Mouse (Mus musculus): ENCODE results near the gene Lsm11.

Lsm11 gene

DNA sequence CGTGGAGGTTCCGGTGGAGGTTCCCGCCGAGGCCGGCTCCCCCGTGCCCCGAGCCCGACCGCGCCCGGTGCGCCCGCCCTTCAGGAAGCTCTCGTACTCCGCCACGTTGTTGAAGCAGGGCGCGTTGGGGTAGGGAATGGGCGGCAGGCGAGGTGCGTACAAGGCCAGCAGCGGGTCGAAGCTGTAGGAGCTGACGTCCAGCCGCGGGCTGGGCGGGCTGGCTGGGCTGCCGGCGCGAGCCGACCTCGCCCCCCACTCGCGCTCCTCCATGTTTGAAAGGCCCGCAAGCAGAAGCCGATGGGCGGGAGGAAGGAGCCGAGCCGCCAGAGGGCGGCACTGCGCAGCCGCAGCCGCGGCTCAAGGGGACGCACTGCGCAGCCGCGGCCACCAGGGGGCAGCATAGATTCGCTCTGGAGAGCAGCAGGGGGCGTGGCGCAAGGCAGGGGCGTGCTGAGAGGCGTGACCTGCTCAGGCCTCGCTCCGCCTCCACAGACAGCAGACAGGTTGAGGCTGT, at the start of gene Lsm11:
TSS of gene Lsm11 (minus strand) at position 293 of the 514 bp plus-strand sequence.
- ATAC-seq (ENCODE audit: low TSS enrichment), result peak; percentile 64

DNA sequence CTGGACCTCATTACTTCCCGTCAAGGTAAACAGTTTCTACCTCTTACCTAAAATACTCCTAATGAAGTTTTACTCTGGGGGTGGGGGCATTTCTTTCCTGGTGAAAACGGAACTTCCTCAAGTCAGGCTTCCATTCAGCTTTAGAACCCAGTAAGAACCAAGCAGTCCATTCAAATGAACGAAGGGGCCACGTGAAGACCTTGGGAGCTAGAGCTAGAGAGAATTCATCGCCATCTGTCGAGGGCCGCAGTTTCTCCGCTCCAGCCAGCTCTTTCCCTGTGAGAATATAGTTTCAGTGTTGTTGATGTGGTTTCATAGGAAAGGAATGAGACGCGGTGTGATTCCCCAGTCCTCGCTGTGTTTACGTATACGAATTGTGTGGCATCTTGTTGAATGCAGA, 47.4 kb upstream of the Lsm11 start:
- ATAC-seq (ENCODE audit: low TSS enrichment), result peak; percentile 52; the same call in 1 of the 2 replicates

DNA sequence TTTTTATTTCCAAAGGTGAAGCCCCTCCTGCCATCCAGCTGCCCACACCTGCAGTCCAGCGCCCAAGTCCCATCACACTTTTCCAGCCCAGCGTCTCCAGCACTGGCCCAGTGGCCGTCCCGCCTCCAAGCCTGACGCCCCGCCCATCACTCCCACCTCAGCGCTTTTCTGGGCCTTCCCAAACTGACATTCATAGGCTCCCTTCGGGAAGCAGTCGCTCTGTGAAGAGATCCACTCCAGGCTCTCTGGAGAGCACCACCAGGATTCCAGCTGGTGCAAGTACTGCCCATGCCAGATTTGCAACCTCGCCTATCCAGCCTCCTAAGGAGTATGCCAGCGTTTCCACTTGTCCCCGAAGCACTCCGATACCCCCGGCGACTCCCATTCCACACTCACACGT, 46.9 kb upstream of the Lsm11 start:
- peak; percentile 91 for ATAC-seq (ENCODE audit: low TSS enrichment)

DNA sequence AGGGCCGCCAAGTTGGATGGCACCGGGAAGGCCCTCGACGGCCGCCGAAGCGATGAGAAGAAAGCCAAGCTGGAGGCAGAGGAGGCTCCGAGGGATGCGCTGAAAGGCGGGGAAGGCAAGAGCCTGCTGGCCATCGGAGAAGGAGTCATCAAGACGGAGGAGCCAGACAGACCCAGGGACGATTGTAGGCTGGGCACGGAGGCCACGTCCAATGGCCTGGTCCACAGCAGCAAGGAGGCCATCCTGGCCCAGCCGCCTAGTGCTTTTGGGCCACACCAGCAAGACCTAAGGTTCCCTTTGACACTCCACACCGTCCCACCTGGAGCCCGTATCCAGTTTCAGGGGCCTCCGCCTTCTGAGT, 36.1 kb upstream of the Lsm11 start:
- ATAC-seq (ENCODE audit: low TSS enrichment), result no peak

DNA sequence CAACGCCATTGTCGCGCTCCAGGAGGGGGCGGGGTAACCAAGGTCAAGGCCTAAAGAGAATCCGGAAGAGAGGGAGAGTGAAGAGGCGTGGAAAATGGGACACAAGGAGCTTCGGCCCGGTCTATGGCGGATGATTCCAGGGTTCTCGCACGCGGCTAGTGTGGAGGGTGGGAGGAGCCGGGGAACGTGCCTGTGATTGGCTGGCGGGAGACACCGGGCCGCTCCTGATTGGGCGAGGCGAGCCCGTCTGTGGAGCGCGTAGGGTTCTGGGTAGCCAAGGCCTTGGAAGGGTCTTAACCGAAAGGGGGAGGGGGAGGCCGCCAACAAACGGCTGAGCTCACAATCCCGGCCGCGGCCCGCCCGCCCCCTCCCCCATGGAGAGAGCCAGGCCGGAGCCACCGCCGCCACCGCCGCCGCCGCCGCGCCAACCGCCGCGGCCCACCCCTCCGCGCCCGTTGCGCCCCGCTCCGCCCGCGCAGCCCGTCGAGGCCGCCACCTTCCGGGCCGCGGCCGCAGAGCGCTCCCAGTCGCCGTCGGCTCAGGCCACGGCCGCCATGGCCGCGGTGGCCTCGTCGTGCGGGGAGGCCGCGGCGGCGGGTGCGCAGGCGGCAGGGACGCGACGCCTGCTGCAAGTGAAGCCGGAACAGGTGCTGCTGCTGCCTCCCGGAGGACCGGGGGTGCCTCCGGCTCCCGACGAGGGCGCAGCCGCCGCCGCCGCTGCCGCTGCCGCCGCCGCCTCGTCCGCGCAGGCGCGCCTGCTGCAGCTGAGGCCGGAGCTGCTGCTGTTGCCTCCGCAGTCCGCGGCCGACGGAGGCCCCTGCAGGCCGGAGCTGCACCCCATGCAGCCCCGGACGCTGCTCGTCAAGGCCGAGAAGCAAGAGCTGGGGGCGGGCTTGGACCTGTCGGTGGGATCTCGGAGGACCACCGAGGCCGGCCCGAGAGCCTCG, 35.5 kb upstream of the Lsm11 start, which contains the start of gene Sox30:
TSS of gene Sox30 (plus strand) at position 365 of the 947 bp plus-strand sequence.
- peak; percentile 67 for ATAC-seq (ENCODE audit: low TSS enrichment)

DNA sequence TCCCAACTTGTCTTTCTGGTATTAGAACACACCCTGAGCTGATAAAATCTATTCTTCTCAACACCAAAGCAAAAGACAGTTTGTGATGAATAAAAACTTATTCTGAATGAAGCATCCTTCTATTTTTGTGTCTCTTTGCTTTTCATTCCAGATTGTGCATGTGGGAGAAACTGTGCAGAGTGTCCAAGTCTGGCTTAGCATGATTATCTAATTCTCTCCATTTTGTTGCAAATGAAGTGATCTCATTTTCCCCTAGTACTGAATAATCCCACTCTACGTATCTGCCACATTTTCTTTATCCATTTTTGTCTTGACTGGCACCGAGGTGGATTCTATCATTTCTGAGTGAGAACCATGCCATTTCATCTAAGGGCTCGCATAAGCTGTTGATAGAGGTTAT, 31.3 kb upstream of the Lsm11 start:
- peak; percentile 88 for ATAC-seq (ENCODE audit: low TSS enrichment)

DNA sequence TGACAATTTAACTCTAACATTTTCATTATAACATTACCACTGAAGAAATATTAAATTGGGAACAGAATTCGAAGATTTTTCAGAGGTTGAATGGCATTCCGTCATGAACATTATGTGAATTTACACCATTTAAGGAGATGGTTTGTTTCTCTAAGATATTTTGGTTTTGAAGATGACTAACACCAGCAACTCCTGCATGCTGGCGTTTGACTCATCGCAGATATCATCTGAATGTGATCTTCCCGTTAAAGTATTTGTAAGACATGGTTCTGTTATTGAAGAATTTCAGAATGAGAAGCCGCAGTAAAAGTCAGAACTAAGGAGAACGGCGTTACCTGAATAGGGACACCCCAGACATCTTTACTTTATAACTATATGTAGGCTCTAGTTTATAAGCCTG, 29.7 kb upstream of the Lsm11 start:
- peak; percentile 79 for ATAC-seq (ENCODE audit: low TSS enrichment)

DNA sequence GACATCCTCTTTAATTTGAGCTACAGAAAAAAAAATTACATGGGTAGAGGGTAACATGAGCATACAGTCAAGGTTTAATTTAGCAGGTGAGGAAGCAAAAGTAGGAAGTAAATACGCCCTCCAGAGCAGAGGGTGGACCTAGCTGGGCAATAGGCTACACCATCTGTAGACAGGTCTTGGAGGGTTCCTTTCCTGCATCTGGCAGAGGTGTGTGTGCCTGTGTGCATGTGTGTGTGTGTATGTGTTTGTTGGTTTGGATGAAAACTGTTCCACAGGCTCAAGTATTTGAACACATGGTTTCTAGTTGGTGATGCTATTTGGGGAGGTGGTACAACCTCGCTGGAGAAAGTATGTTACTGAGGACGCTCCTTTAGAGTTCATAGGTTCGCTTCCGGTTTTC, 28.9 kb upstream of the Lsm11 start:
- ATAC-seq (ENCODE audit: low TSS enrichment), result no peak

DNA sequence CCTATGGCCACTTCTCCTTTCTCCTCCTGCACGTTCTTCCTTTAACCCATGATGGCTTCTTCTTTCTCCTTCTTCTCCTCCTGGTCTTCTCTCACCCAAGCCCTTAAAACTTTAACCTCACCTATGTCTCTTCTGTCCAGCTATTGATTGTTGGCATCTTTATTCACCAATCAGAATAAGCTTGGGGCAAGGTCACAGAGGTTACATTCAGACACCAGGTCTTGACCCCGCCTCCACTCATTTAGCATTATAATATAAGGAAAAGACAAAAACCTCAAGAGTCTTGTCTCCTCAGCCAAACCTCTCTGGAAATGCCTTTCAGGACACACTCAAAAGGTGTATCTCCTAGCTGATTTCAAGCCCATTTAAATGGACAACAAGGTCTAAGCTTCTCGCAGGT, 23.7 kb upstream of the Lsm11 start:
- ATAC-seq (ENCODE audit: low TSS enrichment), result no peak

DNA sequence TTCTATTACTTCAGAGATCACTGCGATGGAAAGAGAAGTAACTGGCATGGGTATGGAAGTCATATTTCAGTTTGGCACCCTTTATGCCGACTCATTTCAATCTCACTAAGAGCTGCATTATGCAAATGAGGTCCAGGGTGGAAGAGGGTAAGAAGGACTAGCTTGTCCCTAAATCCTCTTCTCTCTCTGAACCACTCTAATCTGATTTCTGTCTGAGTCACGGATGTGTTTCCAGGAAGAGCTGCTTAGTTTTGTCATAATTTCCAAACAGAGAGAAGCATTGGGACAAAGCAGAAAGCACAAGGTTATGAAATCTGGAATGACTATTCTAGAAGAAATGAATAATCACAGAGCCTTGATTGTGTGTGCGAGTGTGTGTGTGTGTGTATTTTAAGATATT, 22.2 kb upstream of the Lsm11 start:
- peak; percentile 74 for ATAC-seq (ENCODE audit: low TSS enrichment)

DNA sequence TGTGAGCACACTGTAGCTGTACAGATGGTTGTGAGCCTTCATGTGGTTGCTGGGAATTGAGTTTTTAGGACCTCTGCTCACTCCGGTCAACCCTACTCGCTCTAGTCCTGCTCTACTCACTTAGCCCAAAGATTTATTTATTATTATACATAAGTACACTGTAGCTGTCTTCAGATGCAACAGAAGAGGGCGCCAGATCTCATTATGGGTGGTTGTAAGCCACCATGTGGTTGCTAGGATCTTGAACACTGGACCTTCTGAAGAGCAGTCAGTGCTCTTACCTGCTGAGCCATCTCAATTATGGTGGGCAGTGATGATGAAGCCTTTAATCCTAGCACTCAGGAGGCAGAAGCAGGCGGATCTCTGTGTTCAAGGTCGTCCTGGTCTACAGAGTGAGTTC, 15.3 kb upstream of the Lsm11 start:
- no peak for ATAC-seq (ENCODE audit: low TSS enrichment)

DNA sequence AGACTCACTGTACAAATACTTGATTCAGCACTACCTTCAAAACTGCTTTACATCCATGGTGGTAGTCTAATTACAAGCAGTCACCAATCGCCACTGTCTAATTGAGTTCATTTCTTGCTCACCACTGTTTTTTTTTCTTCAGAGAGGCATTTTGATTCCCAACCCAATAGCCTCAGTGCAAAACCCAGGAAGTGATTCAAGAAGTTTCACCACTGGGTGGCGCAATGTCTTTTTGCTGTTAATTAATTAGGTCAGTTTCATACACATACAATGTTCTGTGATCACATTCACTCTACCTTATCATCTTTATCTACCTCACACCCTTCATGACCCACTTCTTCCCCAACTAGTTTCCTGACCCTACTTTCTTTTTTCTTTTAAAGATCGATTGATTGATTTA, 14.9 kb upstream of the Lsm11 start:
- no peak for ATAC-seq (ENCODE audit: low TSS enrichment)

DNA sequence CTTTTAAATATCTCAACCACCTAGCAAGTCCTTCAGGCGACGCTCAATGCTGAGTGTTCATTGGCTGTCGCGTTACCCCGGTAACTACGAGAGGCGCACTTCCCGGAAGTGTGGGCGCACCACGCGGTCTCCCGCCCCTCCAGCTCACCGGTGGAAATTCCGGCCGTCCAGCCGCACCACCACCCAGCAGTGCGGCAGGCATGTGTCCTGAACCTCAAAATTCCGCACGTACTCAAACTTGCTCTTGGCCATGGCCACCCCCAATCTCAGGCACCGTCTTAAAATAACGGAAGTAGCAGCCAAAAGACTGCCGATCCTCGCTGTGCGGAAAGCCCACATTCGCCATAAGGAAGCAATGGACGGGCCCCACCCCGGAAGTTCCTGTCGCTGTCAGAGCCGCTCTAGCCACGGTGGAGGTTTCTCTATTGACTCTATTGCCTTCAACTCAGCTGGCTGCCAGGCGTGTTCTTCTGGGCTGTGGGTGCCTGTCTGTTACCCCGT, 10.4 kb upstream of the Lsm11 start, which contains the start of gene Thg1l:
TSS of gene Thg1l (minus strand) at position 368 of the 501 bp plus-strand sequence.
- peak; percentile 99 for ATAC-seq (ENCODE audit: low TSS enrichment)

DNA sequence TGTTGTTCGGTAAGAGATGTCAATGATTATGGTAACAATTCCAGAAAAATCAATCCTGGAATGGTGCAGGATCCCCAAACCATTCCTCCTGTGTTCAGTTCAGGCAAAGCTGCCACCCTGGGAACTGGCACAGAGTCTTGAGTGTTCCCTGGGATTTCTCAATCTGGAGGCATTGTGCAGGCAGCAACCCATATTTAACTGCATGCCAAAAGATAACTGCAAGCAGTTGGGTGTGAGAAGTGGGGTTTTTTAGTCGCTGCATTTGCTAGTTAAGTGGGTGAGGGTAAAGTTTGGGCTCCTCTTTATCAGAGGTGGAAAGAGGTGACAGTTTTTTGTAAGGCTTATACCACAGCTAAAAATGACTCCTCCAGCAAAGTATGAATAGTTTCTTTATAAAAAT, 2.8 kb upstream of the Lsm11 start:
- ATAC-seq (ENCODE audit: low TSS enrichment), result peak; percentile 62

DNA sequence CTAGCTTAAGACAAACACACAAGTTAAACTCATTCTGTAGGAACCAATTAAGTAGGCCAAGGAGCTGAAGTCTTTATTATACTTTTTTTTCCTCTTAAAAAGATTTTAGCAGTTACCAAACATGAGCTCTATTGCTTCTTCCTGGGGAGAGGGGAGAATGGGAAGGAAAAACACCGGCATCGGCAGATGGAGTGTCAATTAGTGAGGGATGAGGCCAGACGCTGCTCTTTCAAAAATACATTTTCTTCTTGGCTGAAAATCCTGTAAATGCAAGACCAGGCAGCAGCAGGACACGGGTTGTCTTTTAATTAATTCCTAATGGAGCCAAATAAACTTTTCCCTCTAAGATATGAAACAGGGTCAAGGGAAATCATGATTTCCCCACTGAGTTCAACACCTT, 2.1 kb upstream of the Lsm11 start:
- ATAC-seq (ENCODE audit: low TSS enrichment), result no peak

DNA sequence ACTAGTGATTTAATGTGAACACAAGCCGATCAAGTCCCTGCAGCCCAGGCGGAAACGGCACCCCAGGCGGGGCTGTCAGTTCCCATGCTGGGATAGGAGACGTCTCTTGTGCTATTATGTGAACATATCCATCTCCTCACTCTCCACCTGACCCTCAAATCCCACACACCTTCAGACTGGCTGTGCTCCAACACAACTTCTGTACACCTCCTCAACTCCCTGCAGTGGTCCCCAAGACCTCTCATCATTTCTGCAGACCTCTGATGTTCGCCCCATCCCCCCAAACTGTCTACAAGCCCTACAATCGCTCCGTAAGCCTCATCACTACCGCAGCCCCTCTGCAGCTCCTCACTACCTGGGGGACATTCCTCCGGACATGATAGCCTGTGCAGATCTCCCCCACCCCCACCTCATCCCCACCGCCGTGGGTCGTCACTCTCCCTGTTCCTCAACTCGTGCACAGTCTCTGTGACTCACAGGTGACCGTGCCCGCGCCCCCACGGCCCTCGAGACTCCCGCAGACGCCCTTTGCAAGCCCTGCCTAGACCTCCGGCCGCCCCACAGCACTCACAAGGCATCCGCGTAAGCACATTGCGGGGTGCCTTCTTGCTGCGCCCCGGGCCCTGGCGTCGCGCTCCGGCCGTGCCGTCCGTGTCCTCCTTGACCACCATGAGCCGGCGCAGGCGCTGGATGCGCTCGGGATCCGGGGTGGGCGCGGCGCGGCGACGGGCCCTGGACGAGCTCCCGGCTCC, 668 bp downstream of the Lsm11 start:
- peak; percentile 2 for ATAC-seq (ENCODE audit: low TSS enrichment)

DNA sequence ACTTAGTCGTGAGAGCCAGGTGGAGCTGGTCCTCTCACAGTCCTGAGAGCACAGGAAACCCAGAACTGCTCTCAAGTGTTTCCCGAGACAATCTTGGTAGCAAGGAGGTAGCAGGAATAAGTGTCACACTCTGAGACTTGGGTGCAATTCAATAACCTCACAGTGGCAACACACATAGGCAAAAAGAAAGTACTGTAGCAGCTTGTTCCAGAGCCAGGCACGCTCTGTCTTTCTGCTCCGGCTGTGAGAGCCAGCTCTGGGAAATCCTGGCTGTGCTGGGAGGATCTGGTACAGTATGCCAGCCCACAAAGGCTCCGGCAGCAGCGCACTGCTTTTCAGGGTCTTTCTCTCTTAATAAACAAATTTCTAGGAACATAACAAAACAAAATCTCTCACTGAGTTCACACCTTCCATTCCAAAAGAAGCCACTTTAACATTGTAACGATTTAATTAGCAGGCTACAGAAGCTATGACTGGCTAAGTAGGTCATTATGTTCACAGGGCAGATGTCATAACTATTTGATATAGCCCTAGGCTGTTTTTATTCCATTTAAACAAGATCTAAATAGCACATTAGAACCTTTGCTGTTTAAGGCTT, 1.5 kb downstream of the Lsm11 start:
- ATAC-seq (ENCODE audit: low TSS enrichment), result peak; percentile 71

DNA sequence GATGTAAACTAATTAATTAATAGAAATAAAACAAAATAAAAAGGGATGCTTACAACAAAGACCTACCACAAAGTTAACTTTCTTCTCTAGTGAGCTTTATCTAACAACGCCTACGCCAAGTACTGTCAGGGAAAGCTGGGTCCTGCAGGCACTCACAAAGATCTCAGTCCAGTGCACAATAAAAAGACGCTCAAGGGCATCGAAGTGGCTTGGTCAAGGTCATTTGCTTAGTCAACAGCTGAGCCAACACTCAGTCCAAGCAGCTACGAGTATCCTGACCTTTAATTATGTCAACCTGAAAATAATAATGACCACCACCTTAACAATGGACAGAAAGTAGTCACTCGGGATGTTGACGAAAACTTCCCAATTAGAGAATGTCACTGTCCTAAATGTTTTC, 2.5 kb downstream of the Lsm11 start:
- no peak for ATAC-seq (ENCODE audit: low TSS enrichment)

DNA sequence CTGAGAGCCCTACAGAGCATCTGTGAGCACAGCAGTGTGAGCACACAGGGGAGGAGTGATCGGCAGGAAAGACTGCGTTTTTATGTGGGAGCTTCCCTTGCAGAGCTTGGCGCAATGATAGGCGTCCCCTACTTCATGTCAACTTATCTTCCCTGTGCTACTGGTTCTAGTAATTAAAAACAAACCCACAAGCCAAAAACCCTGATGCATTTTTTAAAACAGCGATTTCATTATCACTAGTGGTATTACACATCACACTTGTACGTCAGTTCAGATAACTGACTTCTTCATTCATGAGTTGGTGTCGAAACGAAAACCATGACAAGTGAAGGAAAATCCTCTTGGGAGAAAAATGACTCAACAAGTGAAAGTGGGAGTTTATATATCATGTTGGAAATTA, 5.8 kb downstream of the Lsm11 start:
- ATAC-seq (ENCODE audit: low TSS enrichment), result peak; percentile 36; the same call in 1 of the 2 replicates

DNA sequence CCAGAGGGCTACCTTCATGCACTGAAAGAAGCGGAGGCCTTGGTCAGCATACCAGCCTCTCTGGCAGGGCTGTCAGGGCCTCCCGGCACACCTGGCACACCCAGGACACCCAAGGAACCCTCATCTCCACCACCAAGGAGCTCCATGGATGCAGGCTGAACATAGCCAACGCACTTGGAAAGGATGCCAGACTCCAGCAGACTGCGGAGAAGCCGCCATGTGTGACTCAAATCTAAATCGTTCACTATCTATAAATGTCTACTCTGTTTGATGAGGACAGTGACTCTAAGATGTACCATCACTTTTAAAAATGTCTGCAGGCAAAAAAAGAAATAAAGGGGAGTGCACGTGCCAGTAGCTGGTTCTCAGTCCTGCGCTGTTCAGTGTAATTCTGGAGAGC, 7.3 kb downstream of the Lsm11 start:
- peak; percentile 88 for ATAC-seq (ENCODE audit: low TSS enrichment)

DNA sequence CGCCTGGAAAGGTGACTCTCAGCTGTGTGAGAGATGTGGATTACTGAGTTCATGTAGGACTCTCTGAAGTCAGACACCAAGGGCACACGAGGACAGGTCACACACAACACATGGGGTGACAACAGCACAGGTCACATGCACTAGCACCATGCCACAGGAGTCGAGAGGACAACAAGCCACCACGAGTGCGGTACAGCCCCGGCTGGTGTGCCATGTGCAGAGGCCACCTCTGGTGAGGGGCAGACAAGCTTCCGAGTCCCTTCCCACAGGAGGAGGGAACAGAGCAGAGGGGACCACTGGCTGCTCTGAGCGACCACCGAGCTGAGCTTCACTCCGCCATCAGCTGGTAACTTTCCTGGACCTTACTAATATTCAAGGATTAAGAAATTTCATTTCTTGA, 12.0 kb downstream of the Lsm11 start:
- no peak for ATAC-seq (ENCODE audit: low TSS enrichment)

DNA sequence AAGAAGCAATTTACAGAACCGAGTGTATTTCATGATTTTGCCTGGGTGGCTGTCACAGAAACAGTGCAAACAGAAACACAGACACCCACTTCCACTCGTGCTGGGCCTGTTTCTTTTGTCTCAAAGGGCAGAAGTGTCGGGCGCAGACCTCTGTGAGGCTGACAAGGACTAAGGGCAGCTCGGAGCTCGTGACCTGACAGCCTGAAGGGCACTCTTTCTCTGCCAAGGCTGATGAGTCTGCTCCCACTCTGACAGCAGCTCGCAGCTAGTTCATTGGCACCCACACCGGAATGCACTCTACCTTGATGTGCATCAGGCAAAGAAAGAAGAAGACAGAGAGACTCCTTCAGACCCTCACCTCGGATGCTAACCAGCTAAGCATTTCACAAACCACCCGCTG, 15.2 kb downstream of the Lsm11 start:
- no peak for ATAC-seq (ENCODE audit: low TSS enrichment)

All from frontal cortex, adult (tissue).